Mouse (Mus musculus) spleen, postnatal 10 days (tissue): ENCODE data around the gene 9530077C05Rik.
"Not testable (repeated sequence)": the region's sequence is repeated elsewhere in the genome, so short reads cannot be mapped to it uniquely, and the experiment has no call there.

Source experiments
- DNase-seq, 2 experiments: peaks; one replicate each; pipeline ENCODE4 v3.0.0; 2021 to 2022; ENCODE audit warnings: low spot score in 2 of 2

9530077C05Rik gene

GRCm38 (mm10) chr9:22419877-22420276 lies 8.6 kb downstream of the 9530077C05Rik start:
- DNase-seq: no peak

GRCm38 (mm10) chr9:22420491-22420890 lies 9.2 kb downstream of the 9530077C05Rik start:
- DNase-seq: no peak

DNA sequence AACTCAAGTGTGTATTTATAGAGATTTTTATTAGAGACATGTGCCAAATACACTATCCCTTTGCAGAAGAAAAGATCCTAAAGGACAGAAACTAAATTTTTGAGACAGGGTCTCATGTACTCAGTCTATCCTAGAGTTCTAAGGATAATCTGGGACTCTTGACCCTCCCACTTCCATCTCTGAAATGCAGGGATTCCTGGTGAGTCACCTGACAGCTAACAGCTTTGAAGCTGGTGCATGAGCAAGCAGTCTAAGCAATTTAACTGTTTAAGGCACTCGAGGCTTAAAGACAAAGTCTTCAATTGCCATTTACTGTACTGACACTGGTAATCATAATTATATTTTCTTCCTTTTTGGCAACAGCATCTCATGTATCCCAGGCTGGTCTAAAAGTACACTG lies 11.2 kb downstream of the 9530077C05Rik start:
- no peak for DNase-seq

- DNase-seq: no peak
These were observed 12.2 kb downstream of the 9530077C05Rik start for GRCm38 (mm10) chr9:22423507-22423906.

- DNase-seq: no peak
These were observed 12.9 kb downstream of the 9530077C05Rik start for GRCm38 (mm10) chr9:22424196-22424595.

DNA sequence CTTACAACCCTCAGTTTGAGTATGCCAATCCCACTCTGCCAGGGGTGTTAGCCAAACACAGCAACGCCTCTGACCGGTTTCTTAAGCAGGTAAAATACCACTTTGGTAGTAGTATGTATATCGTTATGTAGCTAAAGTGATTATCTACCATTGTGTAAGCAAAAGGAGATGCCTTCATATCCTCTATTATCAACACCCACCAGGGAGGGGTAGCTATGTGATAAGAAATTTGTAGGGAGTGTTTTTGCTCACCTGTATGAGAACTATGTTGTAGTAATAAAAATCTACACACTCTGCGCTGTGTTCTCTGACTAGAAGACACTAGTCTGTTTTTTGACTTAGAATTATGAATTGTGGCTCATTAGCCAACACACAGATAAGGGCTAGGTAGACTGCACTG lies 13.4 kb downstream of the 9530077C05Rik start:
- no peak for DNase-seq

DNA sequence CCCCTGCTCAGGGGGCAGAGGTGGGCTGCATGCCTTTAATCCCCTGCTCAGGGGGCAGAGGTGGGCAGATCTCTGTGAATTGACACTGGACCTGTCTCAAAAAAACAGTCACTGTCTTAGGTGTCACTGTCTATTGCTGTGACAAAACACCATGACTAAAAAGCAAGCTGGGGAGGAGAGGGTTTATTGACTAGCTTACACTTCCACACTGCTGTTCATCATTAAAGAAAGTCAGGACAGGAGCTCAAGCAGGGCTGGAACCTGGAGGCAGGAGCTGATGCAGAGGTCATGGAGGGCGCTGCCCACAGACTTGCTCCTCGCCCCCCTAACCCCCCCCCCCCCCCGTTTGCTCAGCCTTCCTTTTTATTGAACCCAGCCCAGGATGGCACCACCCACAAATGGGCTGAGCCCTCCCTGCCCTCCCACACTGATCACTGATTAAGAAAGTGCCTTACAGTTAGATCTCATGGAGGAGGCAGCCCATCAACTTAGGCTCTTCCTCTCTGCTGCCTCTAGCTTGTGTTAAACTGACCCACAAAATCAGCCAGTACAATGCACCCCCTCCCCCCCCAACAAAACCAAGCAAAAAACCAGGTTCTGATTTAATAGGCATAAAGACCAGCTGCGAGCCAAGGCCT lies 16.8 kb downstream of the 9530077C05Rik start:
- no peak for DNase-seq

- DNase-seq: no peak
These were observed 17.5 kb downstream of the 9530077C05Rik start for GRCm38 (mm10) chr9:22428666-22429410.

DNA sequence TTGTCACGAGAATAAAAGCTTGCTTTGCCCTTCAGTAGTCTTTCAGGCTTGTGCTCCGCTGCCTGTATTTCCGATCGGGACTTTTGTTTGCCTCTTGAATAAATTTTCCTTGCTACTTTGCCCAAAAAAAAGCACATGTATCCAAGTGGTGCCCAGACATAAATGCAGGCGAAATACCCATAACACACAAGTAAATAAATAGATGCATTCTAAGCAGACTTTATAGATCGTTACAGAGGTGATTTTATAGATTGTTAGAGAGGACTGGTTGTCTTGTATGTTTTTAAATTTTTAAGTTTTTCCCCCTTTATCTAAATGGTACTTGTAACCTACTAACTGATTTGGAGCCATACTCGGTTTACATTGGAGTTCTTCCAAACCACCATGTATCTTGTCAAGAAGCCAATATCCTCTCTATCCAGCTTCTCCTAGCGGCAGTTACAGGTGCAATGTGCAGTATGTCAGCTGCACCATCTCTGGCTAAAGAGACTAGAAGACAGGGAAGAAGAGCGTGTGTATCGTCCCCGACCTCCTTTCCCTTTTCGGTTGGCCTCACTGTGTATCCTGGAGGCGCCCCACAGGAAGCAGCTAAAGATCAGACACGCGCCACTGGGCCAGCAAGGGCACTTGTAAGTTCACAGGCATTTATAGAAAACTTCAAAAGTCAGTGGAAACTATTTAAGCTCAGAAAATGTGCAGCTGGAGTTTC lies 18.4 kb downstream of the 9530077C05Rik start:
- DNase-seq: peak in 1 of 2 experiments; percentile 44

GRCm38 (mm10) chr9:22430315-22430840 lies 19.1 kb downstream of the 9530077C05Rik start:
- peak in 1 of 2 experiments; percentile 58 for DNase-seq

DNA sequence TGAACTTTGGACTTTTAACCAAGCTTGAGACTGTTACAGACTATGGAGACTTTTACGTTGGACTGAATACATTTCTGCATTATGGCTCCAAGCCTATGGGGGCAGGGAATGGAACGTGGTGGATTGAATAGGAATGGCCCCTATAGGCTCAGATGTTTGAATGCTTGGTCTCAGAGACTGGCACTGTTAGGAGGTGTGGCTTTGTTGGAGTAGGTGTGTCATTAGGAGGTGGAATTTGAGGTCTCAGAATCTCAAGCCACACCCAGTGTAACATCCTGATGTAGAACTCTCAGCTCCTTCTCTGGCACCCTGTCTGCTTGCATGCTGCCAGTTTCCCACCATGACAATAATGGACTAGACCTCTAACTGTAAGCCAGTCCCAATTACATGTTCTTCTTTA lies 21.9 kb downstream of the 9530077C05Rik start:
- no peak for DNase-seq

GRCm38 (mm10) chr9:22434101-22434500 lies 22.8 kb downstream of the 9530077C05Rik start:
- DNase-seq: no peak

- DNase-seq: no peak
These were observed 27.5 kb downstream of the 9530077C05Rik start for GRCm38 (mm10) chr9:22438826-22439225.

DNA sequence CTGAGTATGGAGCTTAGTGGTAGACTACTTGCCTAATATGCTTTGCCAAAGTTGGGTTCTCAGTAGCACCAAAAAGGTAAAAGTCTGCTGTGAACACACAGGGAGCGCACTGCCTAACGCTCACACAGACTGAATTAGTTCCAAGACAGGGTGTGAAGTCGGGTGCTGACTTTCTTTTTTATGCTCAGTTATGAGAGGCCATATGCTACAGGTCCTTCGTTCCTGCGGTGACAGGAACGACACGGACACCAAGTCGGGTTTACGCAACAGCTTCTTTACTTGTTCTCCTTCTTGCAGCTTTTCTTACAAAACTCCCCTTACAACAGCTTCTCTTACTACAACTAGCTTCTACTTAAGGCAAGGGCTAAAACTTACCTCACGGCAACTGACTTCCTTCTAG lies 31.8 kb downstream of the 9530077C05Rik start:
- DNase-seq: no peak

DNA sequence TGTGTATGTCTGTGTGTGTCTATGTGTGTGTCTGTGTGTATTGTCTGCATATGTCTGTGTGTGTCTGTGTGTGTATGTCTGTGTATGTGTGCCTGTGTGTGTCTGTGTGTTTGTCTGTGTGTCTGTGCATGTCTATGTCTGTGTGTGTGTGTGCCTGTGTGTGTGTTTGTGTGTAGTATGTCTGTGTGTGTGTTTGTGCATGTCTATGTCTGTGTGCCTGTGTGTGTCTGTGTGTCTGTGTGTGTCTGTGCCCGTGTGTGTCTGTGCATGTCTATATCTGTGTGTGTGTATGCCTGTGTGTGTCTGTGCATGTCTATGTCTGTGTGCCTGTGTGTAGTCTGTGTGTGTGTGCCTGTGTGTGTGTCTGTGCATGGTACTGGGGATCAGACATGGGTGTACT lies 33.8 kb downstream of the 9530077C05Rik start:
- DNase-seq: no peak

DNA sequence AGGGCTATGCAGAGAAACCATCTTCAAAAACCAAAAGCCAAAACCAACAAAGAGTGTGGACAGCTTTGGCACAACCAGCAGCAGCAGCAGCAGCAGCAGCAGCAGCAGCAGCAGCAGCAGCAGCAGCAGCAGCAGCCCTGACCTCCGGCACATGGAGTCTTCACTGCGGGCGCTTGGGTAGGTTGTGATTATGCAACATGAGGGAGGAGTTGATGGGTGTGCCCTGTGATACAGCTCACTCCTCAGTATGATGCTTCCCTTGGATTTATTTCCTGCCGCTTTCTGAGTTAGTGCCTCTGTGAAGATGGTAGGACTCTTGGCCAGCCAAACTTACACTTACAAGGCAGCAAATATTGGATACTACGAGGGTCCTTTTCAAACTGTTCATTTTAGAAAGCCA lies 35.9 kb downstream of the 9530077C05Rik start:
- DNase-seq: no peak

DNA sequence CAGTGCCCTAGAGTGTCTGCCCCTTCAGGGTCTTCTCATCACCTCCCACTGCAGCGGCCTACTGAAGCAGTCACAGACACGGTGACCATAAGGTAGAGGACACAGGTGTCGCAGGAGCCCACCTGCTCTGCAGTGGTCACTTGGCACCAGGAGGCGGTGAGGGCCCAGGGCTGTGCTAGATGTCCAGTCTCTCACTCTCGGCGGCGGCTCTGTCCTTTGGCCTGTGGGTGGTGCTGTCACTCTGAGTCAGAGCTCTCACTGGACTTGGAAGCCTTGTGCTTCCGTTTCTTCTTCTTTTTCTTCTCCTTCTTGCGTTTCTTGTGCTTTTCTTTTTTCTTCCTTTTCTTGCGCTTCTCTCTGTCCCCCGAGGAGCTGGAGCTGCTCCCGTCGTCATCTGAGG lies 37.1 kb downstream of the 9530077C05Rik start:
- DNase-seq: no peak

DNA sequence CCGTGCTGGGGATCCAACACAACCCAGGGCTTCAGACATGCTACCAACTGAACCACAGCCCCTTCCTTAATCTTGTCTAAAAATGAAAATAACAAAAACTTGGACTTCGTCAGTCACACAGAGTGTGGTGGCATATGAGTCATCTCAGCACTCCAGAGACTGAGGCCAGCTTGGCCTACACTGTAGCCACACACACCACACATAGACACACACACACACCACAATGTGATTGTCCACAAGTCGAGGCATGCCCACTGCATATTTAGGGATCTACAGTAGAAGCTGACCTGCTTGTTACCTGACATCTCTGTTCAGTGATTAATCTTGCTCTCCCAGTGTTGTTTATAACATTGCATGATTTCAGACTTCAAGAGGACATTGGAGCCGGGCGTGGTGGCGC lies 37.9 kb downstream of the 9530077C05Rik start:
- DNase-seq: no peak

DNA sequence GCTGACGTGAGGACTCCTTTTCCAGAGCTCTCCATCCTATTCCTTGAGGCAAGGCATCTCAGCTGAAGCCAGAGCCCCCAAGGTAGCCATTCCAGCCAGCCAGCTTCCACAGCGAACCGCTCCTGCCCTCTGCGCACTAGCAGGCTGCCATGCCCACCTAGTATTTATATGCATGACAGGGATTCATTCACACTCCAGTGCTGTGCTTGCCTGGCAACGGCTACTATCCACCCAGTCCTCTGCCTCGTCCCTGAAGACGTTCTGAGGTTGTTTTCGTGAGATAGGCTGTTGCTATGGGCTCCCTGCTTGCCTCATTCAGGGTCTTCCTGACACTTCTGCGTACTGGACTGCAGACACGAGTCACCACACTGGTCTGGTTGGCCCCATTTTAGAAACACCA lies 41.4 kb downstream of the 9530077C05Rik start:
- no peak for DNase-seq

DNA sequence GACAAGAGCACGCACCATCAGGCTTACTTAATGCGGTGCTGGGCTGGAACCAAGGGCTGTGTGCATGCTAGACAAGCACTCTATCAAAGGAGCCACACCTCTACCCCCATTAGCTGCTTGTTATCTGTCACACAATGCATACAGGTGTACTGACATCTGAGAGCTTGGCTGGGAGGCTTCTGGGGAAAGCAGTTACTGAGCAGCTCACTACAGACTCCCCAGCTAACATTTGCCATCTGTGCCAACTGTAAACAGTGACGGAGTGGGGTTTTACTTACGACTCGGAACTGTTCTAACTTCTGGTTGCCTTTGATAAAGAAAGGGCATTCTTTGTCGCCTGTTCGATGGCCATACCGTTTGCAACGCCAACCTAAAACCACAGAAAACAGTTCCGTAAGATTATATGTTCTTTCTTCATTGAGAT lies 42.2 kb downstream of the 9530077C05Rik start:
- DNase-seq: no peak

- not testable (repeated sequence) for DNase-seq
These were observed 42.7 kb downstream of the 9530077C05Rik start, which contains the start of gene Gm17545 for GRCm38 (mm10) chr9:22453990-22454389. TSS of gene Gm17545 (plus strand) at chr9:22454290.

- DNase-seq: no peak
These were observed 43.7 kb downstream of the 9530077C05Rik start for GRCm38 (mm10) chr9:22455041-22455440.
